Mouse (Mus musculus): ENCODE measurements around the gene Tmem136.
"Not testable (repeated sequence)": the region's sequence is repeated elsewhere in the genome, so short reads cannot be mapped to it uniquely, and the experiment has no call there.

Tmem136 gene

DNA sequence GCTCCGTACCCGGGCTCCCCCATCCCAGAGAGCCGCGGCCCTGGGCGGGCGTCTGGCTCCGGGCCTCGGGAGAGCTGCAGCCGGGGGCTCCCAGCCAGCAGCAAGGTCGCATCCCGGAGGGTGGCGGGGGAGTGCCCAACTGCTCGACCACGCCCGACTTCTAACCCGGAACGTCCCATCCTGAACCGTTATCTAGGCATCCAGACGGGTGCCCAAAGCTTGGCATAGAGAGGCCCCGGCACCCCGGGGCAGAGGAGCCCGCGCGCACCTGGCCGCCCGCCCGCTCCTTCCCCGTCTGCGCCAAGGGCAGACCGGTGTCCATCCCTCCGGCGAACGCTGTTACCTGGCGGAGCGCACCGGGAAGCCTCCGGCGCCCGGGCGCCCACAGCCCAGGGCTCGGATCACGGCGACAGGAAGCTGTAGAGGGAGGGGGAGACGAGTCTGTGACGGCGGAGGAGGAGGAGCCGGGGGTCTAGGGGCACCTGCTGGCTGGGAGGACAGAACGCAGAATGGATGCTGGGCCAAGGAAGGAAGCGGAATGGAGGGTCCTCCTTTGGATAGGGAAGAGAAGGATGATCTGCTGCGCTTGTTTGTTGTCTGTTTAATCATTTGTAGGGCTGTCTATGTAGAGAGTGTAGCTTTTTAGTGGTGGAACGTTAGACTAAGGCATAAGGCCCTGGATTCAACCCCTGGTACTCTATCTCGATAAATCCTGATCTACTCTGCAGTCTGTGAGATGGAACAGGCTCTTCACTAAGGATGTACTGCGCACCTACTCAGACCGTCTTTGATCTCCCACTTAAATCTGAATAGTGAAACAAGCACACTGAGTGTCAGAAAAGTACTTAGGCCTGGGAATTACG, at the start of gene Tmem136:
Tmem136 (minus strand) TSS at position 437 of the 863 bp plus-strand sequence.
- peak; percentile 78 for DNase-seq

DNA sequence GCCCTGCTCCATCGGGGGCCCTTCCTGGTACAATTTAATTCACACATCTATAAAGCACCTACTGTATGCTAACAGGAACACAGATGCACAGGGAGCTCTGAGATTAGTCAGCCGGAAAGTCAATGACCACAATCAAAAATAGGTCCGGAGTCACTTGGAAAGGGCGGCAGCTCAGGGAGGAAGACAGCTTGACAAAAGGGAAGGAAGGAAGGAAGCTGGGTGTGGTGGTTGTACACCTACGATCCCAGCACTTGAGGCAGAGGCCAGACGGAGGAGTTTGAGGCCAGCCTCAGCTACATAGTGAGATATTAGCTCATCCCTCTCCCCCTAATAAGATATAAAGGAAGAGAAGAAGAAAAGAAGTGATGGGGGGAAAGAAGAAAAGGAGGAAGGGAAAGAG, 39.6 kb upstream of the Tmem136 start:
- no peak for DNase-seq

DNA sequence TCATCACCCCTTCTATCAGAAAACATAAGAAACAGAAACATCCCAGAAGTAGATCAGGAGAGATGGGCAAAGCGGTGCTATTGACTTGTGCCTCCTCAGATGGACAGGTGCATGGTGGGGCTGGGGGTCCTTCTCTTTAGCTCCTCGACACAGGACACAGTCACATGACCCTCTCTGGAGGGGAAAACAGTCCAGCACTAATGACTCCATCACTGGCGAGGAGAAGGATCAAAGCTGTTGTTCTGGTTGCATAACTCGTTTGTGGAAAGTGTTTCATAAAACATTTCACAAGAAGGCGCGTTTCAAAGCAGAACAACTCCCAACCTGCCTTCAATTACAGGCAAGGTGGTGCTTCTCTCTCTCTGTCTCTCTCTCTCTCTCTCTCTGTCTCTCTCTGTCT, 35.4 kb upstream of the Tmem136 start:
- DNase-seq, result no peak

DNA sequence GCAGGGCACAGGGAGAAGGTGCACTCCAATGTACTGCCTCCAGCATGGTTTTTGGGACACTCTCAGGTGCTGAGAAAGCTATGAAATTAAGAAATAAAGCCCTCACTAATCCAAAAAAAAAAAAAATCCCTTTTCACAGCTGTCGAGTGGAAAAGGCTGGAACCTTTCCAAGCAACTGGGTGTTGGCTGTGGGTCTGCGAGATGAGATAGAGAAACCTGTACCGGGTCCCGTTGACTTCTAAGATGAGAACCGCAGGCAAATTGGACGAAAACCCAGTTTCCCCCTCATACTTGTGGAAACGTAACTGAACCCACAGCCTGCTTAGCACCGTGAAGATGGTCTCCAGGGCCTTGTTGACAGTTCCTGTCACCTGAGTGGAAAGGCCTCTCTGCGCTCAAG, 34.6 kb upstream of the Tmem136 start:
- DNase-seq, result no peak

DNA sequence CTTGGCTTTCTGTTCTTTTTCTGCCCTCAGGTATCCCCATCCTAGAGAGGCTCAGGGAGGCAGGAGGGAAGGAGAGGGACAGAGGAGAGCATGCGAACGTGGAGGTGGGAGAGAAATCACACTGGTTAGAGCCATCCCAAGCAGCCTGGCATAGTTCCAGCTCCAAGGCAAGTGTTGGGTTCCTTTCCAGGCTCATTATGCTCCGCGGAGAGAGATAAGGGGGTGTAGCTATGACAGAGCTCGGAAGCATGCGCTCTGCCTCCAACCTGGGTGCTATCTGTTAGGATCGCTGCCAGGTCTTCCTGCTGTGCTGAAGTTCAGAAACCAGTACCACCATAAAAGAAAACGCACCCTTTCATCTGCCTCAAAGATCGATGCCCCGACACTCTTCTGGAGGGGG, 33.7 kb upstream of the Tmem136 start:
- peak; percentile 68 for DNase-seq

DNA sequence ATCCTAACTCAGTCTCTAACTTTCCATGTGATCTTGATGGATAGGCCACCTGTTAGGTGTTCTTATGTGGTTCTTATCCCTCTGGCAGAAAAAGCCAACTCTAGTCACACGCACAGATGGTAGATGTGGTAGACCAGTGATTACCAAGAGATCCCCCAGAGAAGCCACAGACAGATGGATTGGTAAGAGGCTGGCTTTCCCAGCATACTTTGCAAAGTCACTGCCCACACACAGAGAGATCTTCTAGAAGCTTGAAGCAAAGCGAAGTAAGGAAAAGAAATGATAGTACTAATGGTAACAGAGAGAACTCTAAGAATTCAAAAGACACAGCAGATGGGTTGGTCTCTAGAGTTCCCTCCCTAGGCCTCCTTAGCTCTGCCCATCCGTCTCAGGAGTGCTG, 33.1 kb upstream of the Tmem136 start:
- peak; percentile 52 for DNase-seq

DNA sequence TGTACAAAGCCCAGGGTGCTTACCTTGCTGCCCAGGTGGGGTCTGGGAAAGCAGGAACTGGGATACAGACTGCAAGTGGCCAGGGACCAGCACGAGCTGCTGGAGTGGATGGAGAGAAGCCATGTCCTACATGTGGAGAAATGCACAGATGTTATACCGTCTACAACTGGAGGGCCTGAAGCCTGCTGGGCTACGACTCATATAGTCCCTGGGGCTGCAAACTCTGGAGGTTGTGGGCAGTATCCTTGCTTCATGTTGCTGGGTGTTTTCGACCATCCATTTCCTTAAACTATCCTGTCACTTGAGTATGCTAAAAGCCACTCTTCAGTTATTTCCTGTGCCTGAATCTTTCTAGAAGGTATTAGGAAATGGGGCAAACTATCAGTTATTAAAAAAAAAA, 28.8 kb upstream of the Tmem136 start:
- DNase-seq, result no peak

DNA sequence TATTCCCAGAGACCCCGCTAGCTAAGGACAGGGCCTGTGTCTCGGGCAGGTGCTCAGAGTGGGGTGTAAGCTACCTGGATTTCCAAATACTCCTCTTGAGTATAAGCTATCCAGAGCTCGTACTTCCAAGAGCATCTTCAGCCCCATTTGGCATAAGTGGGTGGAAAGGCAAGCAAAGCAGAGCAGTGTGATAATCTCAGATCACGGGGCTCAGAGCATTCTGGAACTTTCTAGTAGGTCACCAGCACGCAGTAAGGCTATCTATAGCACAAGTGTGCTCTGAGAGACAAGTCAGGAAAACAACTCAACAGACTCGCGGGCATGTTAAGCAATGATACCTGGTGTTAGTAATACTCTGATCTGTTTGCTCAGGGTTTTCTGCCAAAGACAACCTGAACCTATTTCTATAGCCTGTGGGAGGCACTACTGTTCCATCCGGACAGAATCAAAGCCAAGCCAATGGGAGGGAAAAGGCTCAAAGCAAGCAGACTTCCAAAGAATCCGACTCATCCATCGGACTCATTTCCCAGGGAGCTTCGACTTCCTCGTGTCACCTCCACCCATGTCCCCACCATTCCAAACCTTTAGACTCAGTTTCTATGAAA, 27.9 kb upstream of the Tmem136 start:
- no peak for DNase-seq

DNA sequence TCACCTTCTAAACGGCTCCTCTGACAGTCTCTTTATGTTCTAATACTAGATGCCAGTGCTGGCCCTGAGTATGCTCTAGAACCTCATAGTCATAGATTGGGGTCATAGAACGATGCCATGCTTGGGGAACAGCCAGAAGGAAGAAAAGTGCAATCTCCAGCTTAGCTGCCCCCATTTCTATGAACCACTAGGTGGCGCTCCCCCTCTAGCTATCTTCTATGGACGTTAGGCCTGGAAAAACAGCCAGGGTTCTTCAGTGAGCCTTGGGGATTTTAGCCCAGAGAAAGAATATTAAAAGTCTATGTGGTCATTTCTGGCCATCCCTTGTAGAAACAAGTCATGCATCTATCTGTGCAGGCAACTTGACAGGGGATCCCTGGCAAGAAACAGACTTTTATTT, 25.5 kb upstream of the Tmem136 start:
- peak; percentile 57 for DNase-seq

DNA sequence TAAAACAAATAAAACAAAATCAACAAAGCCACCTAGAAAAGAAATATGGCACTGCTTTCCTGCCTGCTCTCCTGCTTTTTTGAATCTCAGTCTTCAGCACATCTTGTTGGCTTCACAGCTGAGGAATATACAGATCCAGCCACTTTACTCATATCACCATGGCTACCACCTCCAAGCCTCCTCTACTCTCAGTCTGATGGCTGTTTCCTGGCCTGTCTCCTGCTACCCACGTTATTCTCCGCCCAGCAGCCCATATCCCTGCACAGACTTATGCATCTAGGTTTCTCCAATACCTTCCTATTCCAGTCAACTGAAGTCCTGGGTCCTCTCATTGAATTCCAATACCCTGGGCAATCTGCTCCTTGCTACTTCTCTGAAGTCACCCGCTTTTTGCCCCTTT, 17.2 kb upstream of the Tmem136 start:
- peak; percentile 68 for DNase-seq

DNA sequence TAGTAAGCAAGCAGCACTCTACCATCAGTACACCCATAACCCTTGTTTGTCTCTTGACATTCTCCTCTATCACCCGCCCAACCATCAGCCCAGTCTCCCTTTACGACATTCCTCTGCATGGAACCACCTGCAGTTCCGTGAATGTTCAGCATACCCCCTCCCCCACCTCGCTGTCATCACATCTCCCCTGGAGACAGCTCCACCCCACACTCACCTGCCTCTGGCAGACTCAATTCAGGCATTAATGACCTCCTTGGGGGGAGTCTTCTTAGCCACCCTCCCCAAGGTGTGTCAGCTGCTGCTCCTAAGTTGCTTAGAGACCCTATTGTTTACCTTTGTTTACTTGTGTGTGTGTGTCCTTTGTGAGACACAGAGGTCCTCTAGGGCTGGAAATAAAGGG, 16.0 kb upstream of the Tmem136 start:
- DNase-seq, result no peak

DNA sequence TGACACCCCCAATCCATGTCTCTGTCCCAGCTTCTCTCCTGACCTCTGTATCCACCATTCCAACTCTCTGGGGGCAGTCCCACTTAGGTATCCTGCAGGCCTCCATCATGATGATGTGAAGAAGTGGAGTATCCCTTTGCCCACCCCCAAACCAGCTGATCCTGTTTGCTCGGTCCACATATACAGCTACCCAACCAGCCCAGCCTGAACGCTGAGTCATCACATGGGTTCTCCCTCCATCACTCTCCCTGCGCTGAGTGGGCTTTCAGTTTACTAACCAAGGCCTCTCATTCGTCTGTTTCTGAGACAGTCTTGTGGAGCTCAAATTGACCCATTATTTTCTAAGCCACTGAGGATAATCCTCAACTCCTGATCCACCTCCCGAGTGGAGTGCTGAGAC, 15.6 kb upstream of the Tmem136 start:
- no peak for DNase-seq

DNA sequence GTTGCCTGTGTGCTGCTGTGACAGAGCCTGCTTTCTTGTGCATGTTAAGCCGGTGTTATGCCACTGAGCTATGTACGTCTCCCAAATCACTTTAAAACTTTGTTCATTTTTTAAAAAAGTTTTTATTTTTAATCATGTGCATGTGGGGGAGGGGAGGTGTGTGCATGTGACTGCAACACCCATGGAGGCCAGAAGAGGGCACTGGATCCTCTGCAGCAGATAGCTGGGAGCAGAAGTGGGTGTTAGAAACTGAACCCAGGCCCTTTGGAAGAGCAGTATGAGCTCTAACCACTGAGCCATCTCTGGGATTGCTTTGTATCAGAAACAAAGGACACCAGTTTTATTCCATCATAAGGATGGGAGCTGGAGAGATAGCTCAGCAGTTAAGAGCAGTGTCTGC, 14.3 kb upstream of the Tmem136 start:
- no peak for DNase-seq

DNA sequence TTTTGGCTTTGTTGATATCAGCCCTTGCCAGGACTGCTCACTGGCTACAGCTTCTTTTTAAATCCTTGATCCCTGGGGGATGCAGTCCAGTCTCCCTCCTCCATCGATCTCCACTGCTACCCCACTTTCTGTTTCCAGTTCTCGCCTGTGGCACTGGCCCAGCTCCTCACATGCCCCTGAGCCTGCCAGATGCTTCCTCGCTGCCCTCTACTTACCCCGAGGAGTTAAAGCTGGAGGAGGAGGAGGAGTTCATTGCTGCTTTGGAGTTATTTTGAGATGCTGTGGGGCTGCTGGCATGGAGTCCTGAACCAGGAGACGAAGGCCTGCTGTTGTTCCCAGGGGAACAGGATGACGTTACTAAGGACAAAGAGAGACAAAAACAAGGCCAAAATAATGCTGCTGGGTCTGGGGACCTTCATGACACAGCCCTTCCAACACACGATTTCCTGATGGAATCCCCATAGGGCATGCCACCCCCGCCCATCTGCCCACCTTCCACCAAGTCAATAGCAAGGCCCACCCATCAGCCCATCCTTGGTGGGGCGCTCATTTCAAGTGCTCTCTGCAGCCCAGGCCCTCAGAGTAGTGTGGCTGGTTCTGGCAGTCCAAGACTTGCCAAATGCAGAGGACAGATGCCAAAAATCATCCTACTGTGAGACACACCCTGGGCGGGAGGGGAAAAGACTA, 10.9 kb upstream of the Tmem136 start:
- DNase-seq, result peak; percentile 43

DNA sequence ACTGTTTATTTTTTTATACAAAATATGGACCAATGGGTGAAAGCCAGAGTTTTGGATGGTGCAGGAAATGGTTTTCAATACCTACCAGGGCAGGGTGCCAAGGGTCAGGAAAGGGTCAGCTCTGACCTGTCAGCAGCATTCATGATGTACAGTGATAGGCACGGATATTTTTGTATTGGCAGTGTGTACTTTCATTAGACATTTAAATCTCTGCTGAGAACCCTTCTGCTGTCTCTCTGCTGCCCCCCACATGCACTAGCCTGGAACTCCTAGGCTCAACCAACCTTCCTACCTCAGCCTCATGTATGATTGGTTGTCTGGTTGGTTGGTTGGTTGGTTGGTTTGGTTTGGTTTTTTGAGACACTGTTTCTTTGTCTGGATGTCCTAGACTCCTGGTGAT, 6.0 kb upstream of the Tmem136 start:
- no peak for DNase-seq

DNA sequence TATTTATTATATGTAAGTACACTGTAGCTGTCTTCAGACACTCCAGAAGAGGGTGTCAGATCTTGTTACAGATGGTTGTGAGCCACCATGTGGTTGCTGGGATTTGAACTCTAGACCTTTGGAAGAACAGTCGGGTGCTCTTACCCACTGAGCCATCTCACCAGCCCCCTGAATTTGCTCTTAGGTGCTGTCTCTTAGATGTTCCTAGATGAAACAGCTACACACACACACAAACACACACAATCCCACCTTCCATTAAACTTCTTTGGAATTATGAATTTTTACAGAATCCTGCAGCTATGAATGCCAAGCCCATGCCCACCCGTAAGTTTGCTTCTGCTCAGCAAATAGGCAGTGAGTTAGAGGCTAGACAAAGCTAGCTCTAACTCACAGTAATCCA, 5.6 kb upstream of the Tmem136 start:
- DNase-seq, result not testable (repeated sequence)

DNA sequence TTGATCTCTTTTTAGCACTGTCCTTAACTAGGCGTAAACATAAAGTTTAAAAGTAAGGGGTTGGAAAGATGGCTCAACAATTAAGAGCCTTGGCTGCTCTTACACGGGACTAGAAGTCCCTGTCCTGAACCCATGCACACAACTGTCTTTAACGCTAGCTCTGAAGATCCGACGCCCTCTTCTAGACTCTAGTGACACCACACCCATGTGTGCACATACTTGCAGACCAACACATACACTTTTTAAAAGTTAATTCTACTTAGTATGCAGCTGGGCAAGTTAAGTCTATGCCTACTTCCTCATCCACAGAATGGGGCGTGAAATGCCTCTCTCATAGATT, 597 bp upstream of the Tmem136 start:
- DNase-seq, result no peak

DNA sequence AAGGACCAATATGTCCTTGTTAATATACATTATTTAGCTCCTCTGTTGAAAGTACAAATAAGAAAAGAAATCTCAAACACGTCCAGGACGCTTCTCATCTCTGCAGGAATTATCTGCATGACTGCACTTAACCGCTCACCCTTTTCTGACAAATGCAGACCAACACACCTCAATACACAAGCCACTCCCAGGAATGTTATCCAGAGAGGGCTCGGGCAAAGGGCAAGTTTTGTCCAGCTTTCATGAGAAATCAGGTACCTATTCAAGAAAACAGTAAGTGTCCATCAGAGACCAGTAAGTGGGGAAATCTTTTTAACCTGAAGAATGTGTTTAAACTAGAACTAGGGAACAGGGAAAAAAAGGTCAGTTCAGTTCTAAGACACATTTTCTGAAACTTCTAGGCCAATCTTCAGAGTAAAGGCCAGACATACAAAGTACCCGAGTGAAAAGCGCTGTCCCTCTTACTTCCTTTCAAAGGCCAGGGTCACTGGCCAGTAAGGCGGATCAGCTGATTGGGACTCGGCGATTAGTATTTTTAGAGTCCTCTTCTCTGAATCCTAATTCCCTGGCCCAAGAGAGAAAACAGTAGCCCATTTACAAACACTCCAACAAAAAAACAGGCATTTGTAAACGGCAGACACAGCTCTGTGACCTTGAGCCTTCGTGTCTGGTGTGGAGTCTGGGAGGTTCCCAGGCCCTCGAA, 788 bp downstream of the Tmem136 start:
- no peak for DNase-seq

DNA sequence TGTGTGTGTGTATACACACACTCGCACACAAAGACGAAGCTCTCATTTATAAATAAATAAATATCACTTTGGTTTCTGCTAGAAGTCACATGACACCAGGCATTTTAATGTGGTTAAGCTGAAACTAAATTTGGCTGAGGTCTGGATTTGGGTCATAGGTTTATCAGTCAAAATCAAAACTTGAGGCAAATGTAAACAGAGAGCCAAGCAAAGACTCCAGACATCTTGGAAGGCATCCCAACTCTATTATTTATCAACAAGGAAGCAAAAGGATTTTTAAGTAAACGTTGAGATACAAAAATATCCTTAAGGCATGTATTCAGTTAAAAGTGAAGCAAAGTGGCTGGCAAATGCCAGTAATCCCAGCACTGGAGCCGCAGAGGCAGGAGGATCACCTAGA, 1.5 kb downstream of the Tmem136 start:
- DNase-seq, result no peak

DNA sequence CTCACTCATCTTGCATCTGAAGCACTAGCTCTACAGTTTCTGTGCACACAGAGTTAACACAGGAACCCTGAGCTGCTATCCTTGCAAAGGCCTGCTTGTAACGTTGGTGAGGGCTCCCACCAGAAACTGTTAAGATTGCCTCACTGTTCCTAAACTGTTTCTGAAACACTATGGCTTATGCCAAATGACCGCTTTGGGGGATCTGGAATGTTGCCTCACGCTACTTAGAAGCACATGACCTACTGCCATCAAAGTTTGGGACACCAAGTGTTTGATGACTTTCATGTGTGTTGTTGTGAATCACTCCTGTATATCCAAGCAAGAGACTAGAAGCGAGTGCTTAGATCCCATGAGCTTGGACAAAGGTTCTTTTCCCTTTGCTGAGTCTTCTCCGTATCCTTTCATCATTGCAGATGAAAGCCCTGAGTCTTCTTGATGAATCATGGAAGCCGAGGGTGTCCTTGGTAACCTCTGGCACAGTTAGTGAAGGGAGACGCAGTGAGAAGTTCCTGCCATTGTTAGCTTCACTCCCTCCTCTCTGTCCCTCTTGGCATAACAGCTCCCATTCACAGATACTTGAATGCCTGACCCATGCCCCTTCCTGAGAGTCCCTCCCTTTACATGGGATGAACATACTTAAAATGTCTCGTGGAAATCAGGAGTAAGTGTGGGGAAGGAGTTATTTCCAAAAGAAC, 5.9 kb downstream of the Tmem136 start:
- DNase-seq, result no peak

DNA sequence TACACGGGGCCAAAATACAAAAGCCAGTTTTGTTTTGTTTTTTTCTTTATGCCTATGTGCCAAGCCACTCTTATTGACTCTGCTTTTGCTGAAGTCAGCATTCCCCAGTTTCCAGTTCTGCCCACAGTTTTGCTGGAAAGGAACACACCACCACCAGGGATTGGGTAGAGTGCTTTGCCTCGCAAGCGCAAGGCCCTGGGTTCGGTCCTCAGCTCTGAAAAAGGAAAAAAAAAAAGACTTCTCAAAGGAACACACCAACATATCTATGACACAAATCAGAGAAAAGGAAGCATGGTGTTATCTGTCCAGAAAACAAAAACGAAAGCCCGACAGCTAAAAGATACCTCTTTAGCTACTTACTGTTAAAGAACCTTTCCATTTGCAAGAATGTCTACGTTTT, 7.2 kb downstream of the Tmem136 start:
- no peak for DNase-seq

DNA sequence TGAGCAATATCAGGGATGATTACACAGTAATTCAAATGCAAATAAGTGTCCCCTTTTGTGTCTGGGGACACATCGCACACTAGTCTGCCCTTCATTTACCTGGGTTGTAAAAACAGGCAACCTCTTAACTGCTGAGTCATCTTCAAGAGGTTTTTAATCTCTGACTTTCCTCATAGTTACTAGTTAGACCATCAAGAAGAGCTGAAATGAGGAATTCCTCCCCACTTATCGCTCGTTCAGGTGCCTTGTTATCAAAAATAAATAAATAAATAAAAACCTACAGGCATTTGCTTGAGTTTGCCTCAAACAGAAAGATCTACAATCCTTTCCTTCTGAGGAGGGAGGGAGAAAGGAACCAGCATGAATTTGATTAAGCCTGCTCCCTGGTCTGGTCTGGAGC, 7.6 kb downstream of the Tmem136 start:
- DNase-seq, result no peak

DNA sequence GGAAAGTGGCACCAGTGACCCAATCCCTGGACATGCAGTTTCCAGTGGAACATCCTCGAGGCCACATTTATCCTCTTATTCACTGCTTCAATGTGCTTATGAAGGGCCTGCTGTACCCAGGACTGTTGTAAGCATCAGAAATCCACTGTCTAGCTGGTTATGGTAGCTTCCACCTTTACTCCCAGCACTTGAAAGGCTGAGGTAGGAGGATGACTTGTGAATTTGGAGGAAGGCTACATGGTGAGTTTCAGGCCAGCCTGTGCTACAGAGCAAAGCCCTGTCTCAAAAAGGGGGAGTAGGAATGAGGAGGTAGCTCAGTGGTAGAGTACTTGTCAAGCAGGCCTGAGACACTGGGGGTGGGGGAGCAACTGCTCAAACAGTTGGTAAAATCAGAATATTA, 8.3 kb downstream of the Tmem136 start:
- no peak for DNase-seq
